Mouse (Mus musculus): ENCODE measurements at regions not wholly inside any gene's neighbourhood (a gene's known extent, or its start where the extent isn't known, plus 50 kb on each side); places are given as distances from the start of the nearest gene placed in this dataset.

DNA sequence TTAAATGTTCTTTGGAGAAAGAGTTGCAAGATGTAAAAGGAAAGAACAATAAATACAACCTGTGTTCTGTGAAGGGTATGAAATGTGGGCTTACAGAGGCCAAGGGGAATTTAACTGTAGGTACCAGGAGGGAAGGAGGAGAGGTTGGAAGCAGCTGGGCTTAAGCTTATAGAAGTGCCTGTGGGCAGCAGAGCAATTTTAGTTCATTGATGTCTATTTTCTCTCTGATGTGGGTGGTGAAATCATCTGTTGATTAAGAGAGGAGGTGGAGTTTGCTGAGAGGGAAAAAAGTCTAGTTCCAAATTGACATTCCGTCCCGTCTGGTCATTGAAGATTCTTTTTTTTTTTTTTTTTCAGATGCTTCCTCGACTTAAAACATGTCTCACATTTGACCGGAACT is 209.7 kb upstream of the Cenpq start:
- no peaks in the 10 kb centered on the region for H3K79me2 ChIP-seq (ENCODE audit: control insufficient read depth, insufficient read depth, low read length, poor library complexity)
- no peaks in the 10 kb centered on the region for H3K4me1 ChIP-seq (ENCODE audit: control insufficient read depth in 1 of 2, insufficient read depth in 2 of 2, low read length in 2 of 2)
- TF ChIP-seq ZC3H11A (IDR thresholded peaks at IDR 0.05; ENCODE audit: low read depth, low read length), result no peak
- H3K4me3 ChIP-seq (ENCODE audit: control insufficient read depth in 1 of 2, insufficient read depth in 1 of 2, low read depth in 2 of 2, low read length in 2 of 2), result no peak overlapping the region
- DNase-seq (ENCODE audit: low read depth, low spot score), result no peak
- no peaks in the 10 kb centered on the region for H3K36me3 ChIP-seq (ENCODE audit: control insufficient read depth in 1 of 2, insufficient read depth in 2 of 2, low read length in 2 of 2)
- H3K27ac ChIP-seq (ENCODE audit: control insufficient read depth, low read depth, low read length), result no peak overlapping the region
- H3K9me3 ChIP-seq (replicated peaks; ENCODE audit: insufficient read depth, low read length), result no peaks in the 10 kb centered on the region
- no peaks in the 10 kb centered on the region for H3K27me3 ChIP-seq (ENCODE audit: control insufficient read depth in 1 of 2, insufficient read depth in 2 of 2, low read length in 2 of 2)
- H3K9ac ChIP-seq (ENCODE audit: control insufficient read depth, low read depth, low read length, poor library complexity, severe bottlenecking), result no peak overlapping the region

GRCm38 (mm10) chr17:41125582-41125981 is 190.7 kb upstream of the Cenpq start:
- no peaks in the 10 kb centered on the region for H3K79me2 ChIP-seq (ENCODE audit: control insufficient read depth, insufficient read depth, low read length, poor library complexity)
- H3K27me3 ChIP-seq (ENCODE audit: control insufficient read depth in 1 of 2, insufficient read depth in 2 of 2, low read length in 2 of 2), result no peaks in the 10 kb centered on the region
- TF ChIP-seq KAT2A (conservative IDR thresholded peaks at IDR 0.05; ENCODE audit: low read depth, low read length) (no peak), MAFK (IDR thresholded peaks at IDR 0.05; ENCODE audit: borderline replicate concordance, low read depth, low read length) (no peak), ZKSCAN1 (IDR thresholded peaks at IDR 0.05; ENCODE audit: low read depth, low read length) (no peak), TBP (IDR thresholded peaks at IDR 0.05; ENCODE audit: low read depth, low read length) (no peak), USF2 (IDR thresholded peaks at IDR 0.05; ENCODE audit: borderline replicate concordance in 1 of 2, insufficient read depth in 1 of 2, low read depth in 1 of 2, low read length in 2 of 2) (no peak), MEF2A (IDR thresholded peaks at IDR 0.05; ENCODE audit: extremely low read depth, insufficient replicate concordance, low read depth, low read length, poor library complexity, severe bottlenecking) (no peak), UBTF (IDR thresholded peaks at IDR 0.05; ENCODE audit: borderline replicate concordance, insufficient read depth, low read depth, low read length) (no peak), SMC3 (IDR thresholded peaks at IDR 0.05; ENCODE audit: low read depth, low read length) (no peak), TCF12 (IDR thresholded peaks at IDR 0.05; ENCODE audit: low read depth, low read length) (no peak), USF1 (IDR thresholded peaks at IDR 0.05; ENCODE audit: low read depth, low read length) (no peak), MAZ (IDR thresholded peaks at IDR 0.05; ENCODE audit: low read depth, low read length) (no peak), TAL1 (IDR thresholded peaks at IDR 0.05; ENCODE audit: low read length) (no peak), RAD21 (IDR thresholded peaks at IDR 0.05; ENCODE audit: low read depth, low read length) (no peak), MYB (IDR thresholded peaks at IDR 0.05; ENCODE audit: low read depth, low read length) (no peak), E2F4 (IDR thresholded peaks at IDR 0.05; ENCODE audit: borderline replicate concordance, low read depth, low read length) (no peak)
- no peak overlapping the region for H3K4me3 ChIP-seq (ENCODE audit: control insufficient read depth in 1 of 2, insufficient read depth in 1 of 2, low read depth in 2 of 2, low read length in 2 of 2)
- no peaks in the 10 kb centered on the region for H3K9me3 ChIP-seq (replicated peaks; ENCODE audit: insufficient read depth, low read length)
- no peak for DNase-seq (ENCODE audit: low read depth, low spot score)
- no peaks in the 10 kb centered on the region for H3K4me1 ChIP-seq (ENCODE audit: control insufficient read depth in 1 of 2, insufficient read depth in 2 of 2, low read length in 2 of 2)
- no peak overlapping the region for H3K9ac ChIP-seq (ENCODE audit: control insufficient read depth, low read depth, low read length, poor library complexity, severe bottlenecking)
- H3K27ac ChIP-seq (ENCODE audit: control insufficient read depth, low read depth, low read length), result no peak overlapping the region
- H3K36me3 ChIP-seq (ENCODE audit: control insufficient read depth in 1 of 2, insufficient read depth in 2 of 2, low read length in 2 of 2), result no peaks in the 10 kb centered on the region

Measured in MEL (cell line).